Mouse (Mus musculus): ENCODE measurements around the gene Thrap3. TPM values are rescaled to one million over a fixed set of nuclear protein-coding genes. Genes with fewer than 3 reads are reported as not detected.

Gene Thrap3
- polyA plus RNA-seq, 1 experiment from 2014 or later: 150 TPM

DNA sequence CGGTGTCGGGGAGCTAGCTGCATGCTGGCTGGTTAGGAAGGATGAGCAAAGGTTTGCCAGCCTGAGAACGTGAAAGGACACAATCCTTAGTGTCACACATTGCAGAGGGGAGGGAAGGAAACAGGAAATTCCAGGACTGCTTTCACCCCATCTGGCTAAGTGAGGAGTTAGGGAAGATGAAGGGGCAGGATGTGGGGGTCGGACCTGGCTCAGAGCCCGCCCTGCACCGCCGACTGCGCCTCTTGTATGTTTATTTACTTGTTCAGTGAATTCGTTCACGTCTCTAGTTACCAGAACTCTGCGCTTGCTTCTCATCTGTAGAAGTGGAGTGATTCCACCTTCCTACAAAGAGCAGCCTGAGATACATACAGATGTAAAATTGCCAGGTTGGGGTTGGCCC, 72.1 kb downstream of the Thrap3 start:
- Histone ChIP-seq H3K36me3 (replicated peaks) (peaks cover 33% of the 10 kb centered on the region), H3K9me3 (no peaks in the 10 kb centered on the region), H3K4me3 (no peak overlapping the region), H3K27ac (0 out of 2 replicates have a peak overlapping the region, but pooled peaks have one; percentile 23), H3K27me3 (replicated peaks) (no peaks in the 10 kb centered on the region), H3K4me1 (peaks cover 15% of the 10 kb centered on the region), H3K4me2 (no peak overlapping the region), H3K9ac (no peak overlapping the region)
- WGBS: 91% methylated on average over 11 of the region's 11 CpGs
- no peak for ATAC-seq (replicated peaks)

DNA sequence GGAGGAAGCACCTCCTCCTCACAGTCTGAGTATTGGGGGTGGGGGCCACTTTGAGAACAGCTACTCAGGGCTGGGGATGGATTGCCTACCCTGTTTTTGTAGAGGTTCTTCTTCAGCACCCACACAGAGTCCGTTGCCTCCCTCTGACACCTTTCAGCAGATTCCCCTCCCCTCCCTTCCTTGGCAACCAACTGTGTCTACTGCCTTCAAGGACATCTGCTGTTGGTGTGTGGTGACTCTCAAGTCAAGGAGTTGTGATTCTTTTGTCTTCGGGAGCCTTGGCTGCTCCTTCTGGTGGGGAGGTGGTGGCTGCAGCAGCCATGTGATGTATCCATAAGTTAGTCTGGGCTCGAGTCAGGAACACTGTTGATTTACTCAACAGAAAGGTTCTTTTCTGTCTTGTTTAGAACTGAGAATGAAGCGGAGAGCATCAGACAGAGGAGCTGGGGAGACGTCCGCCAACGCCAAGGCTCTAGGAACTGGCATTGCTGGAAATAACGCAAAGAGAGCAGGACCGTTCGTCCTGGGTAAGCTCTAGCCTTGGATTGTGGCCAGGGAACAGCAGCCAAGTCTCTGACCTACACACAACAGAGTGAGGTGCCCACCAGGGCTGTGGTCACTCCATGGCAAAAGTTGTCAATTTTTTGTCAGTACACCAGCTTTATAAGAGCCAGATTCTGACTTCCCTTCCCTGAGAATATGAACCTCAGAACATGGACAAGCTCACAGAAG, 79.1 kb downstream of the Thrap3 start:
- no peak for ATAC-seq (replicated peaks)
- Histone ChIP-seq H3K9ac (no peak overlapping the region), H3K36me3 (replicated peaks) (peaks cover 22% of the 10 kb centered on the region), H3K9me3 (no peaks in the 10 kb centered on the region), H3K27me3 (replicated peaks) (no peaks in the 10 kb centered on the region), H3K4me2 (no peak overlapping the region), H3K27ac (no peak overlapping the region), H3K4me3 (no peak overlapping the region), H3K4me1 (no peaks in the 10 kb centered on the region)
- WGBS: 87% methylated on average over 10 of the region's 10 CpGs

DNA sequence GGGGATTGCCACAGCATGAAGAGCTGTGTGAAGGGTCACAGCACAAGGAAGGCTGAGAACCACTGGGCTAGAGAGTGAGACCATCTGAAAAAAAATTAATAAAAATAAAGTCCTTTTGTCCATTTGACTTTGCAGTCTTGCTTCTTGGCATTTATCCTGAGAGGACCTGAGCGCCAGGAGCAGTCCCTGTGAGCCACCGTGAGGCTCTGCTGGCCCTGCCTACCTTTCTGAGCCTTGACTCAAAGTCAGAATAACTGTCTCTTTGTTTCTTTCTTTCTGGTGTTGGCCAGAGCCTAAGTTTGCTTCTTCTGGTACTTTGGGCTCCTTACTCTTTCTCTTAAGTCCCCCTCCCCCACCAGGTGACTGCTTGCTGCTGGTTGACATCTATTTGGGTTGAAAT, 82.1 kb downstream of the Thrap3 start:
- 96% methylated on average over 2 of the region's 2 CpGs for WGBS
- Histone ChIP-seq H3K4me2 (no peak overlapping the region), H3K36me3 (replicated peaks) (peaks cover 15% of the 10 kb centered on the region), H3K27ac (no peak overlapping the region), H3K9ac (no peak overlapping the region), H3K4me1 (no peaks in the 10 kb centered on the region), H3K9me3 (no peaks in the 10 kb centered on the region), H3K27me3 (replicated peaks) (no peaks in the 10 kb centered on the region), H3K4me3 (no peak overlapping the region)
- no peak for ATAC-seq (replicated peaks)

DNA sequence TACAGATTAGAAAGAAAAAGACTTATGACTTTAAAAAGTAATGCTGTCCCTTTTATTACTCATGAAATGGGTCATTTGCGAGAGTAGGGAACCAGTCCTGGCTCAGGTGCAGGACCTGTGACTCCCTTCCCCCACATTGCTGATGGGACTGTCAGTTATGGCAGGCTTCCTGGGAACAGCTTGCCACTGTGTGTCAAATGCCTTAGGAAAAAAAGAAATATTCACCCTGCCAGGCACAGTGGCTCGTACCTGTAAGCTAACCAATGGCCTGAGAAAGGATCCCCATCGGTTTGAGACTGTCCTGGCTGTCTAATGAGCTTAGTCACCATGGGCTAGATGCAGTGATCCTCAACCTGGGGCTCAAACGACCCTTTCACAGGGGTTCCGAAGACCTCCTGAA, 82.5 kb downstream of the Thrap3 start:
- H3K4me3 ChIP-seq: no peak overlapping the region
- H3K36me3 ChIP-seq (replicated peaks): peaks cover 10% of the 10 kb centered on the region
- no peak overlapping the region for H3K27ac ChIP-seq
- no peak overlapping the region for H3K4me2 ChIP-seq
- no peaks in the 10 kb centered on the region for H3K9me3 ChIP-seq
- no peak overlapping the region for H3K9ac ChIP-seq
- WGBS: 92% methylated on average over 5 of the region's 5 CpGs
- no peak for ATAC-seq (replicated peaks)
- no peaks in the 10 kb centered on the region for H3K4me1 ChIP-seq
- no peaks in the 10 kb centered on the region for H3K27me3 ChIP-seq (replicated peaks)

DNA sequence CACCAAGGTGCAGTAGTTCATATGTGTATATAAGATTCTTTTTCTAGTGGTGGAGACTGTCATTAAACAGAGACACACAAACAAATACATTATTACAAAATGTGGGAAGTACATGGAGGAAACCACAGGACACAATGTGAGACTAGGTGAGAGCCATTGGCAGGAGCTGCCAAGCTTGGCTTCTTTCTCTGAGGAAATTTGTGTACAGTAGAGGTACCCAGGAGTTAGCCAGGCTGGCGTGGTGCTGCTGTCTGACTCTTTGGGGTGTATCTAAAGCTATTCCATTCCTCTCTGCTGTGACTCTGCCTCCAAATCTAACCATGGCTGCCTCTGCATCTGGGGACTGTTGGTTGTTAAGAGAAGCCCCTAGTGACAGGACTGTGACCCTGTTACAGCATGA, 83.5 kb downstream of the Thrap3 start:
- H3K9me3 ChIP-seq: no peaks in the 10 kb centered on the region
- H3K4me3 ChIP-seq: no peak overlapping the region
- H3K27ac ChIP-seq: no peak overlapping the region
- peaks cover 3% of the 10 kb centered on the region for H3K36me3 ChIP-seq (replicated peaks)
- ATAC-seq (replicated peaks): no peak
- H3K4me2 ChIP-seq: no peak overlapping the region
- H3K9ac ChIP-seq: no peak overlapping the region
- no peaks in the 10 kb centered on the region for H3K27me3 ChIP-seq (replicated peaks)
- WGBS: 100% methylated on average over 1 of the region's 1 CpGs
- H3K4me1 ChIP-seq: no peaks in the 10 kb centered on the region

DNA sequence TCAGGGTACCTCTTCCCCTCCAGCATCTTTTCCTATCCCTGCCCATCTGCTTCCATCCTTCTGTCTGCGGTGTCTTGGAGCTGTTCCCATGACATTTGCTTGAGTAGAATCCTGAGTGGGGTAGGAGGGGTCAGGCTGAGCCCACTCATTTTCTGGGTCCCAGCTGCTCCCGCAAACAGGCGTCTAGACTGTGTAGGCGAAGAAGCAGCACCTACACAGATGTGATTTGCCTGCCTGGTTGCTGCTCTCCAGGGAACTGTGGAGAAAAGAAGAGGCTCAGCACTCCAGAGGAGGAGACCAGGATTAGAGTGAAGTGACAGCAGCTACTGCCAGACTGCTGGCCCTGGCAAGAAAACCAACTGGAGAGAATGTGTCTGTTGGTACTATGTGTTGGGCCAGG, 83.9 kb downstream of the Thrap3 start:
- Histone ChIP-seq H3K27me3 (replicated peaks) (no peaks in the 10 kb centered on the region), H3K4me1 (no peaks in the 10 kb centered on the region)
- 70% methylated on average over 4 of the region's 4 CpGs for WGBS

DNA sequence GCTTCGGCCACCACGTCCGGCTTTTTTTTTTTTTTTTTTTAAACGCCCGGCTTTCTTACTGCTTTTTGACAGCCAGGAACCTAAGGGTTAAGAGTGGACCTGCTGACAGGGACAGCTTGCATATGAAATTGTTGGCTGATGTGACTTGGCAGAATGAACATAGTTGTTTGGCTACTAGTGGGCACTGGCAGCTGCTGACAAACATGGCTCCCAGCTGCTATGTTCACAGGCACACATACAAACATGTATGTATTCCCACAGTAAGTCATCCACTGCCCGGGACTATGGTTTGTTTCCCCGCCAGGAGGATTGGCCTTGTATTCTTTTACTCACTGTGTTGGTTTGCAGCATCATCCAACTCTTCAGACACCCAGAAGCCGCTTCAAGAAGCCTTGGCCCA, 85.4 kb downstream of the Thrap3 start:
- H3K9me3 ChIP-seq: no peaks in the 10 kb centered on the region
- H3K4me3 ChIP-seq: no peak overlapping the region
- no peaks in the 10 kb centered on the region for H3K4me1 ChIP-seq
- WGBS: 86% methylated on average over 8 of the region's 8 CpGs
- no peak overlapping the region for H3K4me2 ChIP-seq
- H3K9ac ChIP-seq: no peak overlapping the region
- no peak for ATAC-seq (replicated peaks)
- H3K27me3 ChIP-seq (replicated peaks): no peaks in the 10 kb centered on the region
- H3K27ac ChIP-seq: no peak overlapping the region
- peaks cover 3% of the 10 kb centered on the region for H3K36me3 ChIP-seq (replicated peaks)

More for the DNA sequence above, 83.9 kb downstream of the Thrap3 start:
- Histone ChIP-seq H3K36me3 (replicated peaks) (peaks cover 3% of the 10 kb centered on the region), H3K9me3 (no peaks in the 10 kb centered on the region), H3K27ac (no peak overlapping the region), H3K4me3 (no peak overlapping the region), H3K9ac (no peak overlapping the region), H3K4me2 (no peak overlapping the region)
- no peak; the same call in 1 of the 2 replicates for ATAC-seq (replicated peaks)

DNA sequence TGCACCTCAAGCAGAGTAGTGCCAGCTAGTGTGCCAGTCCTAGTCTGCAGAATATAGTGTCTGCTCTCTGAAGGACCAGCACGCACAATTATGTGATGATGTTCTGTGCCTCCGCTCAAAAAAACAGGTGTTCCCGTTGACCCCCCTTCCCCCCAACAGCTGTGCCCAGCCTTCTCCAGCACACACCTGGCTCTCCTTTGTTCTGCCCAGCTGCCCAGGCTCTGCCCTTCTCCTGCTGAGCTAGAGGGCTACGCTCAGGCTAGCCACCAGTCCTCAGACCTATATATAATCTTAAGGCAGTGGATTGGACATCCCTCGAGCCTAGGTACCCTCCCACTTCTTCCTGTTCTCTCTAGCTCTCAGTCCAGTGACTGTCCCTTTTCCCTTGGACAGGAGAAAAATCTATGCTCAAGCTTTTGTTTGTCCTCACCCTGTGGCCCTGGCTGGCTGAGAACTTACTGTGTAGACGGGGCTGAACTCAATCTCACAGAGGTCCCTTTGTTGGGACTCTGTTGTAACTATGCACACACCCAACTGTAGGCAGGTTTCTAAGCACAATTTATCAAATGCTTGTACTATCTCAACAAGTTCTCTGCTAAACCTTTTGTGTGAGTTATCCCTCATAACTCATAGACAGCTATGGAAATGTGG, 86.6 kb downstream of the Thrap3 start:
- Histone ChIP-seq H3K27me3 (replicated peaks) (no peaks in the 10 kb centered on the region), H3K4me3 (no peak overlapping the region), H3K9me3 (no peaks in the 10 kb centered on the region), H3K27ac (no peak overlapping the region), H3K4me1 (peaks cover 8% of the 10 kb centered on the region), H3K4me2 (no peak overlapping the region), H3K36me3 (replicated peaks) (peaks cover 3% of the 10 kb centered on the region), H3K9ac (no peak overlapping the region)
- 79% methylated on average over 6 of the region's 6 CpGs for WGBS
- ATAC-seq (replicated peaks): no peak

DNA sequence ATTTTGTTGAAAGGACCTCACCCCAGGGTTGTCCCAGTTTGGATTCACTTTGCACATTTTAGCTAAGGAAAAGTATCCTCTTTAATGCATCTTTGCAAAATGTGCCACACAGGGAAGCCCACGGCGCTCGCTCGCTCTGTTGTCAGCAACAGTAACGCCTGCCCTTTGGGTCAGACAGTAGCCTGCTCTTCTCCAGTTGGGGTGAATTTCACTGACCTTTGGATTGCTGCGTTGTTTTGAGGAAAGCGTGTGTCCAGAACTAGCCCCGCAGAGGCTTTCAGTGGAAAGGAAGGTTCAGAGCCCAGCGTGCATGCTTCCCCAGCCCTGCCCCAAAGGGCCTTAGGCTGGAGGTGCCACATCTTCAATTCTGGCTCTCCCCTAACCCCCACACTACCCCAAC, 87.1 kb downstream of the Thrap3 start:
- H3K9ac ChIP-seq: no peak overlapping the region
- H3K27me3 ChIP-seq (replicated peaks): no peaks in the 10 kb centered on the region

More for the DNA sequence above, 87.1 kb downstream of the Thrap3 start:
- no peaks in the 10 kb centered on the region for H3K9me3 ChIP-seq
- peaks cover 14% of the 10 kb centered on the region for H3K4me1 ChIP-seq
- no peak overlapping the region for H3K4me2 ChIP-seq
- 89% methylated on average over 9 of the region's 9 CpGs for WGBS
- no peak for ATAC-seq (replicated peaks)
- H3K27ac ChIP-seq: no peak overlapping the region
- no peaks in the 10 kb centered on the region for H3K36me3 ChIP-seq (replicated peaks)
- H3K4me3 ChIP-seq: no peak overlapping the region

Other genes with a start within 250 kb of the Thrap3 start
- 0.60 and 0.74 TPM in 2 replicates for gene Csf3r, start 178.2 kb downstream of the Thrap3 start, polyA plus RNA-seq (2015; fragmentation: Nextera tagmentation; extraction: Ambion mirVana)
- 130 and 131 TPM in 2 replicates for gene Mrps15, start 155.8 kb downstream of the Thrap3 start, polyA plus RNA-seq (2015; fragmentation: Nextera tagmentation; extraction: Ambion mirVana)
- 43.7 and 47.7 TPM in 2 replicates for gene Oscp1, start 144.2 kb downstream of the Thrap3 start, polyA plus RNA-seq (2015; fragmentation: Nextera tagmentation; extraction: Ambion mirVana)
- gene Lsm10, start 106.1 kb downstream of the Thrap3 start, polyA plus RNA-seq (2015; fragmentation: Nextera tagmentation; extraction: Ambion mirVana): 48.7 and 53.0 TPM in 2 replicates
- gene Stk40, start 98.8 kb downstream of the Thrap3 start, polyA plus RNA-seq (2015; fragmentation: Nextera tagmentation; extraction: Ambion mirVana): 34.4 and 35.2 TPM in 2 replicates
- gene Eva1b, start 55.0 kb downstream of the Thrap3 start, polyA plus RNA-seq (2015; fragmentation: Nextera tagmentation; extraction: Ambion mirVana): 11.8 and 12.0 TPM in 2 replicates
- 1.3 TPM in 2 replicates for gene Sh3d21, start 39.3 kb downstream of the Thrap3 start, polyA plus RNA-seq (2015; fragmentation: Nextera tagmentation; extraction: Ambion mirVana)
- 85.4 and 92.1 TPM in 2 replicates for gene Map7d1, start 53.6 kb upstream of the Thrap3 start, polyA plus RNA-seq (2015; fragmentation: Nextera tagmentation; extraction: Ambion mirVana)
- 184 and 188 TPM in 2 replicates for gene Trappc3, start 59.6 kb upstream of the Thrap3 start, polyA plus RNA-seq (2015; fragmentation: Nextera tagmentation; extraction: Ambion mirVana)
- gene Col8a2, start 84.0 kb upstream of the Thrap3 start, polyA plus RNA-seq (2015; fragmentation: Nextera tagmentation; extraction: Ambion mirVana): 2.6 and 2.9 TPM in 2 replicates
- 94.6 and 99.9 TPM in 2 replicates for gene Adprhl2, start 118.9 kb upstream of the Thrap3 start, polyA plus RNA-seq (2015; fragmentation: Nextera tagmentation; extraction: Ambion mirVana)
- gene Tekt2, start 122.9 kb upstream of the Thrap3 start, polyA plus RNA-seq (2015; fragmentation: Nextera tagmentation; extraction: Ambion mirVana): 11.8 and 15.1 TPM in 2 replicates
- gene Ago3, start 226.8 kb upstream of the Thrap3 start, polyA plus RNA-seq (2015; fragmentation: Nextera tagmentation; extraction: Ambion mirVana): 18.0 and 18.6 TPM in 2 replicates

Measured in midbrain, embryonic 15.5 days (tissue).